Mouse (Mus musculus): ENCODE measurements at regions not wholly inside any gene's neighbourhood (a gene's known extent, or its start where the extent isn't known, plus 50 kb on each side); places are given as distances from the start of the nearest gene placed in this dataset.

GRCm38 (mm10) chr8:32958331-32958730 lies 470.2 kb upstream of the 5930422O12Rik start:
- DNase-seq, result peak; percentile 23

GRCm38 (mm10) chr8:32958855-32959254 lies 469.7 kb upstream of the 5930422O12Rik start:
- DNase-seq, result no peak

DNA sequence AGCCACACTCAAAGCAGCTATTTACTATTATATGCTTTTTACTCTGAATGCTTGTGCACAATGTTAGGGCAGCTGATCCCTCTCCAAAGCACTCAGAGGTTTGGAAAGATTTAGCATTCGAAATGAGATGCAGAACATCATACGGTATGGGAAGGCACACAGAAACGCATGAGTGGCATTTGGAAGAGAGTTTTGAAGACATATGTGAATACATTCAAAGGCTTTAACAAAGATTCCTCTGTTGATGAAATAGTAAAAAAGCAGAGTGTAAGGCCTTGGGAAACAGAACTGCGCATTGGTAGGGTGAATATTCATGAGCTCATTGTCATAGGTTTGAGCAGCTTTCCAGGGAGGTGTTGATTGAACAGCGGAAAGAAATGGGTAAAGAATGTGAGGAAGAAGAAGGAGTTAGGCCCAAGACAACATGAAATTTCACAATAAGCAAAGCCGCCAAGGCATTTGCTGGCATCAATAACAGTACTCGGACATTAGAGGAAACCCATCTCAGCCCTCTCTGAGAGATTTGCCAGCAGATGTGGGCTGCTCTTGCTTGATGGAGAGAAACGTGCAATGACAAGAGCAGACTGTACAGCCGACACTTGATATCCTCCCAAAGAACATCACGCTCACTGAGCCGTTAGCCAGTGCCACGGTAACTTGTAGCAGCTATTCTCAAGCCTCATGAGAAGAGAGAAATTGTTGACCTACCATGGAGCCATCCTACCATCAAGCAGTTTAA lies 469.0 kb upstream of the 5930422O12Rik start:
- DNase-seq, result no peak

GRCm38 (mm10) chr8:32990216-32990615 lies 438.3 kb upstream of the 5930422O12Rik start:
- DNase-seq, result no peak

DNA sequence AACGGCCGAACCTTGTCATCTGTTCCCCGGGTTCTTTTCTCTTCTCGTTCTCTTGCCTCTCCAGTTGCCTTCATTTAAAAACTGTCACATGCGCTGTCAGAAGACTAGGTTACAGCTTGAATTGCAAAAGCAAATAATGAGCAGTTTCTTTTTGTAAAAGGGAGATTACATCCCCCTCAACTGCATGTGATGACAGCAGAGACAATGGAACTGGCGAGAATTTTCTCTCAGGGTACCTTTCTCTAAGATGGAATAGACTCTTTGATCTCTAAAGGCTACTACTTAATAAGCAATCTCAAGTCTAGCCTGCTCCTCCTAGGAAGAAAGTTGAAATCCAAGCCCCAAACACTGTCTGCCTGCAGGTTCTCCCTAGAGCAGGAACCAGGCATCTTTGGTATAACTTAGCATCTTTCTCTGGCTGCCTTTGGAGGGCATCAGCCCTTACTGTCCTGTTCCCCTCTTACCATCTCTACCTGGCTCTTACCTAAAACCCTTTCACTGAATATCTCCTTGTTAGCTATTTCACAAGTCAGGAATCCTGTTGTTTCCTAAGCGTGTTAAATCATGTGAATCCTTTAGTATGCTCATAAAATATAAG lies 424.4 kb upstream of the 5930422O12Rik start:
- DNase-seq, result no peak

DNA sequence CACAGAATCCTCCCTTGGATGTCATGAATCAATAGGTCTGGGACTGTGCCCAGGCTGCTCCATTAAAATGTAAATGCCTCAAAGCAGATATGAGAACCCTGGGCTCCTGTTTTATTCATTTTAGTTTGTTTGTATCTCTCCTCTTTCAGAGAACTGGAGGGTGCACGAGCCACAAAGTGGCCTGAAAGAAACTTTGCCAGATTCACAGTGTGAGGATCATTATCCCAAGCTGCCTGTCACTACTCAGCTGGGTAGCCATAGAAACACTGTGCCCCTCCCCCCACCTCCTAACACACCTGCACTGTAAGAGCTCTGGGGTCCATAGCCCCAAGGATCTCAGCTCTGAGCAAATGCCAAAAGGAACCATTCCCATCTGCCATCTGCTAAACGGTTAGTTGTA lies 423.9 kb upstream of the 5930422O12Rik start:
- no peak for DNase-seq

GRCm38 (mm10) chr8:33010106-33010505 lies 418.4 kb upstream of the 5930422O12Rik start:
- DNase-seq, result no peak

DNA sequence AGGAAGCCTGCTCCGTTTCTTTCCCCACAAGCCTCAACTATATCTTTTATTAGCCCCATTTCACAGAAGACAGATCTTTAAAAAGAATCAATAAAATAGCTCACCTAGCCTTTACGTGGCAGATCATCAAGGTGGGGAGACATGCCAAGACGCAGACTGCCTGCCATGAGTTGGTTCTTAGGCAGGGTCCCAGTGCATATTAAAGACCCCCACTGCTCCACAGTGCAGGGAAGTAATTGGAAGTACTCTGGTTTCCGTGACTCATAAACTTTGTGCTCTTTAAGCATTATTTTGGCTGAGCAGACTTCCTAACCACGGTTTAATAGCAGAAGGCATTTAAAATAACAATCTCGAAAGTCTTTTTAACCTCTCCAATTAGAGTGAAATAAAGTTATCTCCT lies 415.7 kb upstream of the 5930422O12Rik start:
- DNase-seq, result no peak

GRCm38 (mm10) chr8:33015861-33016260 lies 412.6 kb upstream of the 5930422O12Rik start:
- DNase-seq, result no peak

DNA sequence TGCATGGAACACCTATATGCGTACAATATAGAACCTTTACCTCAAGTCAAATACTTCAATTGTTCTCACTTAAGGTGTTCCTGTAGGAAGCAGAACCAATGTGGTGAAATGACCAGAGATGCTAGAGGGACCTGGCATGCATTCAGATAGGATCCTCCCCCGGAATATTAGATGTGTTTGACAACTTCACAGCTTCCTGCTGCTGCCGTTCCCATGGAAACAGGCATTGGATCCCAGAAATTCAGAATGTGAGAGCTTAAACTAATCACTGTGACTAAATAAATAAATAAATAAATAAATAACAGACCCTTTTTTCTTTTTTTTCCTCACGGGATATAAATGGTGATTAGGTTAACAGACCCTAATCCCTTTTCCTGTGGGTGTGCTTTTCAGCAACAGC lies 401.5 kb upstream of the 5930422O12Rik start:
- no peak for DNase-seq

- no peak for DNase-seq
Observed at GRCm38 (mm10) chr8:33029453-33029852, 399.1 kb upstream of the 5930422O12Rik start.

- DNase-seq, result no peak
Observed at GRCm38 (mm10) chr8:33052017-33052416, 376.5 kb upstream of the 5930422O12Rik start.

- DNase-seq, result no peak
Observed at GRCm38 (mm10) chr8:33065566-33065965, 362.9 kb upstream of the 5930422O12Rik start.

DNA sequence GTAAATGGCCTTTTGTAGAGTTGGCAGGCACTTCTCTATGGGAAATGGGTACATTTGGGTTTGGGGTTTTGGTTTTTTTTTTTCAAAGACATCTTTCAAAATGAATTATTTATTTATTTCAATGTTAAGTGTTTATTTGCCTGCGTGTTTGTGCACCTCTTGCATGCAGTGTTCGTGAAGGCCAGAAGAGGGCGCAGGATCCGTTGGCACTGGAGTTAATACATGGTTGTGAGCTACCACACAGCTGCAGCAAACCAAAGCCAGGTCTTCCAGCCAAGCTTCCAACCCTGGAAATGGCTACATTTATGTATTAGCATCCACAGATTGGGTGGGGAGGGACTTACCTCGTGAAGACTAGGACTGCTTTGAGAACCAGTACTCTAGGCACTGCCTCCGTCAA lies 362.3 kb upstream of the 5930422O12Rik start:
- DNase-seq, result no peak

DNA sequence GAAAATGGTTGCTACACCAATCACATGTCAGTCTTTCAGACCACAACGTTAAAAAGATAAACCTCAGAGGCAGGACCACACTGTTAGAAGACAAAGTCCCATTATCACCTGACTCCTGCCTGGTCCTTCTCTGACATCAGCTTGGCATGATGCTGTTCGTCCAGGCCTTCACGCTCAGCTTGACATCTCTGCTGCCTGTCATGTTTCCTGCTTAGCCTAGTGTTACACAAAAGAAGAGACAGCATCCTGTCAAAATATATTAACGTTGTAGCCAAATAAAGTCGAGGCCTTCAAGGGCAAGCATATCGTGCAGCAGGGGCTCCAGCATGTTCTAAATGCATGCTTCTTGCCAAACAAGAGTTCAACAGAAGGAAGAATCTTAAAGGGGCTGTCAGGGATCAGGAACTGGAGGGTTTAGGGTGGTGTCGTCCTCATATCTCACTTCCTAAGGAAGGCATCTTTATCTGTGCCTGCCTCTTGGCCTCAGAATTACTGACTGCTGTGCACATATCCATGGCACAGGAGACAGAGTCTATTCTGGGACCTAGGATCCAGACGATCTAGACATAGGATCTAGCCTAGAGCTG lies 361.0 kb upstream of the 5930422O12Rik start:
- peak; percentile 65 for DNase-seq

GRCm38 (mm10) chr8:33068468-33068867 lies 360.0 kb upstream of the 5930422O12Rik start:
- no peak for DNase-seq

DNA sequence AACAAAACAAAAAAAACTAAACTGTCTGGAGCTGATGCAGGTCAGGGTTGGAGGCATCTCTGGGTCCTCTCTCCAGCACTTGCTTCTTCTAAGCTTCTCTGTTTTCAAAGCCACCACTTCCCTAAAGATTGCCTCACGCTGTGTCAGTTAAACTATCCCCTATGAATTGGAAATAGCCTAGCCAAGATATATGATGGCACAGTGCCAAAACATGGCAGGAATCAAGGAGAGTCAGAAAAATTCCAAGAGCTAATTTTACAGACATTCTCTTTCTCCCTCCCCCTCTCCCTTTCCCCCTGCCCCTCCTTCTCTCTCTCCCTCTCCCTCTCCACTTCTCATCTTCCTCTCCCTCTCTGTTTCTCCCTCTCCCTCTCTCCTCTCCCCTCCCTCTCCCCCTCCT lies 353.3 kb upstream of the 5930422O12Rik start:
- DNase-seq, result no peak

GRCm38 (mm10) chr8:33076253-33076652 lies 352.3 kb upstream of the 5930422O12Rik start:
- no peak for DNase-seq

DNA sequence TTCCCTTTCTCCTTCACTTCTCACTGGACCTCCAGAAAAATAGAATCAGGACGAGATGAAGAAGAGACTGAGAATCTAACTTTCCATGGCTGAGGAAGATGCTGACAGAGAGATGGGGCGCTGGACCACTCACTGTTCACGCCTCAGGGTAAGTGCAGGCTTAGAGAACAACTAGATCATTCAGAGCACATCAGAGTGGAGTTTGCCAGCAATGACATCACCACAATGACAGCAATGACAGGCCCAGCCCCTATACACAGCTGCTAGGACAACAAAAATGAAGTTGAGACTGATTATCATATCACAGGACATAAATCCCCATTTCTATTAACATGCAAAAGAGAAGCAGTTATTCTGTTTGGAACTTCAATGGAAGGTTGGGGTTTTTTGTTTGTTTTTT lies 350.4 kb upstream of the 5930422O12Rik start:
- DNase-seq, result peak; percentile 22

- no peak for DNase-seq
Observed at GRCm38 (mm10) chr8:33079867-33080585, 348.5 kb upstream of the 5930422O12Rik start.

- peak; percentile 16 for DNase-seq
Observed at GRCm38 (mm10) chr8:33081941-33082340, 346.6 kb upstream of the 5930422O12Rik start.

GRCm38 (mm10) chr8:33085461-33085860 lies 343.0 kb upstream of the 5930422O12Rik start:
- no peak for DNase-seq

GRCm38 (mm10) chr8:33089731-33090130 lies 338.8 kb upstream of the 5930422O12Rik start:
- no peak for DNase-seq

GRCm38 (mm10) chr8:33108914-33109313 lies 319.6 kb upstream of the 5930422O12Rik start:
- no peak for DNase-seq

All from retina, postnatal 1 day (tissue).